Mouse (Mus musculus): ENCODE data around the gene Slc39a13.

Slc39a13 gene

GRCm38 (mm10) chr2:91088987-91089386 lies 18.8 kb upstream of the Slc39a13 start:
- no peak for DNase-seq (ENCODE audit: low spot score)

GRCm38 (mm10) chr2:91087453-91087852 lies 17.2 kb upstream of the Slc39a13 start:
- no peak for DNase-seq (ENCODE audit: low spot score)

- DNase-seq (ENCODE audit: low spot score): no peak
These were observed 16.4 kb upstream of the Slc39a13 start for GRCm38 (mm10) chr2:91086392-91087237.

- DNase-seq (ENCODE audit: low spot score): no peak
These were observed 15.5 kb upstream of the Slc39a13 start for GRCm38 (mm10) chr2:91085494-91086391.

- DNase-seq (ENCODE audit: low spot score): no peak
These were observed 14.1 kb upstream of the Slc39a13 start for GRCm38 (mm10) chr2:91084179-91084820.

- DNase-seq (ENCODE audit: low spot score): no peak
These were observed 13.2 kb upstream of the Slc39a13 start for GRCm38 (mm10) chr2:91083366-91083940.

- DNase-seq (ENCODE audit: low spot score): no peak
These were observed 12.6 kb upstream of the Slc39a13 start for GRCm38 (mm10) chr2:91082844-91083243.

GRCm38 (mm10) chr2:91081775-91082695 lies 11.8 kb upstream of the Slc39a13 start, which contains the start of gene Spi1:
Gene Spi1 (plus strand): TSS chr2:91082390.
- DNase-seq (ENCODE audit: low spot score): no peak

GRCm38 (mm10) chr2:91080784-91081513 lies 10.7 kb upstream of the Slc39a13 start:
- DNase-seq (ENCODE audit: low spot score): no peak

GRCm38 (mm10) chr2:91079026-91079384 lies 8.8 kb upstream of the Slc39a13 start:
- no peak for DNase-seq (ENCODE audit: low spot score)

- no peak for DNase-seq (ENCODE audit: low spot score)
These were observed 8.3 kb upstream of the Slc39a13 start for GRCm38 (mm10) chr2:91078314-91079025.

GRCm38 (mm10) chr2:91077957-91078313 lies 7.7 kb upstream of the Slc39a13 start:
- DNase-seq (ENCODE audit: low spot score): no peak

GRCm38 (mm10) chr2:91072092-91072491 lies 1.9 kb upstream of the Slc39a13 start:
- DNase-seq (ENCODE audit: low spot score): no peak

GRCm38 (mm10) chr2:91071059-91071458 lies 842 bp upstream of the Slc39a13 start:
- DNase-seq (ENCODE audit: low spot score): no peak

GRCm38 (mm10) chr2:91069306-91070000 lies 764 bp downstream of the Slc39a13 start:
- DNase-seq (ENCODE audit: low spot score): no peak

- no peak for DNase-seq (ENCODE audit: low spot score)
These were observed 1.4 kb downstream of the Slc39a13 start for GRCm38 (mm10) chr2:91068872-91069165.

- DNase-seq (ENCODE audit: low spot score): no peak
These were observed 1.9 kb downstream of the Slc39a13 start for GRCm38 (mm10) chr2:91068162-91068871.

GRCm38 (mm10) chr2:91066455-91066854 lies 3.8 kb downstream of the Slc39a13 start:
- DNase-seq (ENCODE audit: low spot score): no peak

GRCm38 (mm10) chr2:91065544-91065943 lies 4.7 kb downstream of the Slc39a13 start:
- no peak for DNase-seq (ENCODE audit: low spot score)
